Mouse (Mus musculus): ENCODE data around the gene Hid1.

- TF ChIP-seq CTCF (IDR thresholded peaks at IDR 0.05; ENCODE audit: borderline replicate concordance, insufficient read depth, low read depth, low read length) (no peak), POLR2A (IDR thresholded peaks at IDR 0.05; ENCODE audit: borderline replicate concordance, insufficient read depth, low read length) (no peak)
Measured at GRCm38 (mm10) chr11:115383701-115384474, 16.3 kb upstream of the Hid1 start.
